Mouse (Mus musculus): ENCODE data around the gene Ctla4. TPM values are rescaled to one million over a fixed set of nuclear protein-coding genes. Genes with fewer than 3 reads are reported as not detected.

Gene Ctla4
- 0.17 TPM in 1 of 2 replicates, not detected in the other for polyA plus RNA-seq (2014; fragmentation: Nextera tagmentation; extraction: Ambion mirVana)

- Histone ChIP-seq H3K27ac (replicated peaks; ENCODE audit: low read depth, low read length) (no peak within 1 kb of the TSS), H3K4me3 (ENCODE audit: low read depth, low read length) (no peak within 1 kb of the TSS), H3K9me3 (ENCODE audit: control insufficient read depth, low read length) (no peaks in the 10 kb centered on the region), H3K27me3 (ENCODE audit: control insufficient read depth, insufficient read depth, low read length) (no peaks in the 10 kb centered on the region), H3K36me3 (ENCODE audit: control insufficient read depth, insufficient read depth, low read length) (no peaks in the 10 kb centered on the region), H3K9ac (ENCODE audit: low read length) (no peak within 1 kb of the TSS), H3K4me1 (ENCODE audit: control insufficient read depth, insufficient read depth, low read length) (no peaks in the 10 kb centered on the region), H3K4me2 (ENCODE audit: low read depth, severe bottlenecking) (no peak within 1 kb of the TSS)
- DNase-seq (ENCODE audit: low spot score) (no peak), ATAC-seq (ENCODE audit: insufficient number of reproducible peaks, low FRiP score, low TSS enrichment, low read depth) (no peak)
- 86% methylated on average over 7 of the region's 7 CpGs for WGBS
Observed at GRCm38 (mm10) chr1:60886981-60887380, at the start of gene Ctla4. Ctla4 (plus strand) TSS chr1:60887000.

DNA sequence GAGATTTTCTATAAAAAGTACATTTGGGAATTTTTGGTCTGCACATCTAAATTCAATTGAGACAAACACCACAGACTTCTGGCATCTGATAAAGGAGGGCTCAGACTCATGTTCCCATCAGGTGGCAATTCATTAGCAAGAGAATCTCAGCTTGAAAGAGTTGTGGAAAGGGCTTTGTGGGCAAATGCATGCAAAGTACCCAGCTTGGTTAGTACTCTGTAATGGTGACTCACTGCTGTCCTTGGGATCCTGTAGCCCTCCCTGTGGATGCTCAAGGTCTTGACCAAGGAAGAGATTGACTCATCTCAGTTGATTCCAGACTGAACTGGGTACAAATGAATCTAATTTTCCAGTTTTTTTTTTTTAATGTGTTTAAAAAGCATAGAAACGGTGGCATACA lies 47.6 kb upstream of the Ctla4 start:
- Histone ChIP-seq H3K36me3 (ENCODE audit: control insufficient read depth, insufficient read depth, low read length) (no peaks in the 10 kb centered on the region), H3K4me1 (ENCODE audit: control insufficient read depth, insufficient read depth, low read length) (no peaks in the 10 kb centered on the region), H3K27ac (replicated peaks; ENCODE audit: low read depth, low read length) (no peak overlapping the region), H3K9me3 (ENCODE audit: control insufficient read depth, low read length) (no peaks in the 10 kb centered on the region), H3K9ac (ENCODE audit: low read length) (no peak overlapping the region), H3K27me3 (ENCODE audit: control insufficient read depth, insufficient read depth, low read length) (no peaks in the 10 kb centered on the region), H3K4me2 (ENCODE audit: low read depth, severe bottlenecking) (no peak overlapping the region), H3K4me3 (ENCODE audit: low read depth, low read length) (no peak overlapping the region)
- ATAC-seq (ENCODE audit: insufficient number of reproducible peaks, low FRiP score, low TSS enrichment, low read depth) (no peak), DNase-seq (ENCODE audit: low spot score) (no peak)
- 97% methylated on average over 1 of the region's 1 CpGs for WGBS

- ATAC-seq (ENCODE audit: insufficient number of reproducible peaks, low FRiP score, low TSS enrichment, low read depth) (no peak), DNase-seq (ENCODE audit: low spot score) (no peak)
- Histone ChIP-seq H3K9ac (ENCODE audit: low read length) (no peak overlapping the region), H3K9me3 (ENCODE audit: control insufficient read depth, low read length) (no peaks in the 10 kb centered on the region), H3K27ac (replicated peaks; ENCODE audit: low read depth, low read length) (no peak overlapping the region), H3K4me1 (ENCODE audit: control insufficient read depth, insufficient read depth, low read length) (no peaks in the 10 kb centered on the region), H3K27me3 (ENCODE audit: control insufficient read depth, insufficient read depth, low read length) (no peaks in the 10 kb centered on the region), H3K4me2 (ENCODE audit: low read depth, severe bottlenecking) (no peak overlapping the region), H3K4me3 (ENCODE audit: low read depth, low read length) (no peak overlapping the region), H3K36me3 (ENCODE audit: control insufficient read depth, insufficient read depth, low read length) (no peaks in the 10 kb centered on the region)
- WGBS, result 79% methylated on average over 7 of the region's 7 CpGs
Observed at GRCm38 (mm10) chr1:60845318-60846060, 41.3 kb upstream of the Ctla4 start.

GRCm38 (mm10) chr1:60846616-60847275 lies 40.1 kb upstream of the Ctla4 start:
- no peaks in the 10 kb centered on the region for H3K27me3 ChIP-seq (ENCODE audit: control insufficient read depth, insufficient read depth, low read length)
- no peak for ATAC-seq (ENCODE audit: insufficient number of reproducible peaks, low FRiP score, low TSS enrichment, low read depth)
- no peaks in the 10 kb centered on the region for H3K36me3 ChIP-seq (ENCODE audit: control insufficient read depth, insufficient read depth, low read length)
- no peak overlapping the region for H3K27ac ChIP-seq (replicated peaks; ENCODE audit: low read depth, low read length)
- H3K9me3 ChIP-seq (ENCODE audit: control insufficient read depth, low read length), result no peaks in the 10 kb centered on the region
- 87% methylated on average over 4 of the region's 4 CpGs for WGBS
- H3K4me2 ChIP-seq (ENCODE audit: low read depth, severe bottlenecking), result no peak overlapping the region
- H3K4me3 ChIP-seq (ENCODE audit: low read depth, low read length), result no peak overlapping the region
- no peaks in the 10 kb centered on the region for H3K4me1 ChIP-seq (ENCODE audit: control insufficient read depth, insufficient read depth, low read length)
- no peak overlapping the region for H3K9ac ChIP-seq (ENCODE audit: low read length)
- DNase-seq (ENCODE audit: low spot score), result no peak

DNA sequence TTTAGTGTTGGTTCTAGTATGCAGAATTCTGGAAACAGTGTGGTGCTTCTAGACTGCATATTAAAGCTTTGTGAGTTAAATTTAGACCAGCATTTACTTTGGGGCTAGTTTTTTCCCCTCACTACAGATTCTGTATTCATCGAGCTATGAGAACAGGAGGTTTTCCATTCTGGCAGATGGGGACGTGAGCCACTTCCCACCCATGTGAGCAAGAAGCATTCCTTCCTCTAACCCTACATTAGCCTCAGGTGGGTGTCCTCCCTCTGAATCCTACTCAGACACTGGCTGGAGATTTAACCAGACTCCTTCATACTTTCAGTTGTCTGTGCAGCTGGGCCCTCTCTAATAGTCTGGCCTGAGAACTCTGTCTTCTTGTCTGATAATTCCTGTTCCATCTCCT lies 37.7 kb upstream of the Ctla4 start:
- 88% methylated on average over 2 of the region's 2 CpGs for whole genome bisulfite sequencing
- no peaks in the 10 kb centered on the region for H3K4me1 ChIP-seq (ENCODE audit: control insufficient read depth, insufficient read depth, low read length)

GRCm38 (mm10) chr1:60849816-60850215 lies 37.0 kb upstream of the Ctla4 start:
- 87% methylated on average over 4 of the region's 4 CpGs for WGBS
- Histone ChIP-seq H3K4me2 (ENCODE audit: low read depth, severe bottlenecking) (no peak overlapping the region), H3K27ac (replicated peaks; ENCODE audit: low read depth, low read length) (no peak overlapping the region), H3K9ac (ENCODE audit: low read length) (no peak overlapping the region), H3K36me3 (ENCODE audit: control insufficient read depth, insufficient read depth, low read length) (no peaks in the 10 kb centered on the region), H3K27me3 (ENCODE audit: control insufficient read depth, insufficient read depth, low read length) (no peaks in the 10 kb centered on the region), H3K4me3 (ENCODE audit: low read depth, low read length) (no peak overlapping the region), H3K9me3 (ENCODE audit: control insufficient read depth, low read length) (no peaks in the 10 kb centered on the region), H3K4me1 (ENCODE audit: control insufficient read depth, insufficient read depth, low read length) (no peaks in the 10 kb centered on the region)
- ATAC-seq (ENCODE audit: insufficient number of reproducible peaks, low FRiP score, low TSS enrichment, low read depth), result no peak
- no peak for DNase-seq (ENCODE audit: low spot score)

More for the DNA sequence above, 37.7 kb upstream of the Ctla4 start:
- no peak overlapping the region for H3K4me3 ChIP-seq (ENCODE audit: low read depth, low read length)
- no peaks in the 10 kb centered on the region for H3K36me3 ChIP-seq (ENCODE audit: control insufficient read depth, insufficient read depth, low read length)
- H3K4me2 ChIP-seq (ENCODE audit: low read depth, severe bottlenecking), result no peak overlapping the region
- H3K9me3 ChIP-seq (ENCODE audit: control insufficient read depth, low read length), result no peaks in the 10 kb centered on the region
- H3K27ac ChIP-seq (replicated peaks; ENCODE audit: low read depth, low read length), result no peak overlapping the region
- H3K27me3 ChIP-seq (ENCODE audit: control insufficient read depth, insufficient read depth, low read length), result no peaks in the 10 kb centered on the region
- no peak overlapping the region for H3K9ac ChIP-seq (ENCODE audit: low read length)
- no peak for ATAC-seq (ENCODE audit: insufficient number of reproducible peaks, low FRiP score, low TSS enrichment, low read depth)
- no peak for DNase-seq (ENCODE audit: low spot score)

DNA sequence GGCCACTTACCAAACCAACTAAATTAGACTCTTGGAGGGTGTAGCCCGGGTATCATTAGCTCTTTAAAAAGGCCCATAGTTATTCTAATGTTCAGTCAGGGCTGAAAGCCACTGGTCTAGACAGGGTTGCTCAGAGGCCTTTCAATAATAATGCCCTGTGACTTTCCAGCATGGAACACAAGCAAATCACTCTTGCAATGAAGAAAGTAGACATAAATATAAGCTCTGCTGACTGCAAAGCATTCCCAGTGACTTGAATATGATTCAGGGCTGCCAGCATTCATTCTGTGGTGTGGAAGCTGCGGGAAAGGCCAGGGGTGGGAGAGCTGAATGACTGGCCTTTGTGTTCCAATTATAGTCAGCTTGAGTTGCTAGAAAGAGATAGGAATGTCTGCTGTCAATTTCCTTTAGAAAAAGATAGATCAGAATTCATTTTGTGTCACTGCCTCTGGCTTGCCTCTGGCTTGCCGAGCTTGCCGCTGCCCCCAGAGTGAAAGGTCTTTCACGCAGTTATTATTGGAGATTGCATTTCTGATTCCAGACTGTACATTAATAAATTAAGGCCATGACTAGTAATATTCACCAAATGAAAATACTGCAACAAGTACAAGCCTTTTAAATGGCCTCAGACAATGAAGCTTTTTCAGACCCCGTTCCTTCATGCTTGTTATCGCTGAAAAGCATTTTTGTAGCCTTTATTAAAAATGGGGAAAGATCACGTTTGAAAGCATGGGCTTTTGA lies 35.6 kb upstream of the Ctla4 start:
- Histone ChIP-seq H3K4me3 (ENCODE audit: low read depth, low read length) (no peak overlapping the region), H3K9me3 (ENCODE audit: control insufficient read depth, low read length) (no peaks in the 10 kb centered on the region), H3K27me3 (ENCODE audit: control insufficient read depth, insufficient read depth, low read length) (no peaks in the 10 kb centered on the region), H3K4me2 (ENCODE audit: low read depth, severe bottlenecking) (no peak overlapping the region), H3K36me3 (ENCODE audit: control insufficient read depth, insufficient read depth, low read length) (no peaks in the 10 kb centered on the region), H3K4me1 (ENCODE audit: control insufficient read depth, insufficient read depth, low read length) (no peaks in the 10 kb centered on the region), H3K9ac (ENCODE audit: low read length) (no peak overlapping the region), H3K27ac (replicated peaks; ENCODE audit: low read depth, low read length) (no peak overlapping the region)
- WGBS, result 83% methylated on average over 8 of the region's 8 CpGs
- ATAC-seq (ENCODE audit: insufficient number of reproducible peaks, low FRiP score, low TSS enrichment, low read depth), result no peak
- DNase-seq (ENCODE audit: low spot score), result no peak

DNA sequence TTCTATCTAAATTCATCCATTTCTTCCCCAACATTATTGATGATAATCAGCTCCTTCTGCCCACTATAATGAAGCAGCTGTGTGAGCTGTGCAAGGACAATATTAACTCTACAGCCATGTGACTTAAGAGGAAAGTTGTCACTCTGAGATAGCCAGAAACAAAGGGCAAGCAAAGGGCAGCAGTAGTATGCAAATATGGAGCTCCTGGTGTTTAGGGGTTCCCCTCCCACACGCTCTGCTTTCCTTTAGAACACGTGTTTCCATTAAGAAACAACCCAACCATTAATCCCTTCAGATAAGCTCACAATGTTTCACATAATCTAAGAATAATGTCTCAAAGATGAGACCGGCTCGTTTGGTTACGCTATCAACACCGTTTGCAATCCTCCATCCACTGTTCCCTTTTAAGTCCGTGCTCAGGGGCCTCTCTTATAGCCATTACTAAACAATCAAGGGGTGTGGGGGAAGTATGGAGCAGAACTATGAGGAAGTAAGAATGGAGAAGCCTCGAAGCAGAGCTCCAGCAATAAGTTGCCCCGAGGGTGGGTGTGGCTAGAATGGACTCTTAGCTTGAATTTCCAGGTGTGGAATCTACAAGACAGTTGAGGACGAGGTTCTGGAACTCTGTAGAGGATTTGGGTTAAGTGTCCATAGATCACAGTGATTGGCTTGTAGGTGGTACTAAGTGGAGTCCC lies 34.6 kb upstream of the Ctla4 start:
- WGBS, result 68% methylated on average over 10 of the region's 10 CpGs
- Histone ChIP-seq H3K4me1 (ENCODE audit: control insufficient read depth, insufficient read depth, low read length) (no peaks in the 10 kb centered on the region), H3K4me3 (ENCODE audit: low read depth, low read length) (no peak overlapping the region), H3K4me2 (ENCODE audit: low read depth, severe bottlenecking) (no peak overlapping the region), H3K27me3 (ENCODE audit: control insufficient read depth, insufficient read depth, low read length) (no peaks in the 10 kb centered on the region), H3K36me3 (ENCODE audit: control insufficient read depth, insufficient read depth, low read length) (no peaks in the 10 kb centered on the region), H3K9ac (ENCODE audit: low read length) (no peak overlapping the region), H3K9me3 (ENCODE audit: control insufficient read depth, low read length) (no peaks in the 10 kb centered on the region), H3K27ac (replicated peaks; ENCODE audit: low read depth, low read length) (no peak overlapping the region)
- no peak for ATAC-seq (ENCODE audit: insufficient number of reproducible peaks, low FRiP score, low TSS enrichment, low read depth)
- DNase-seq (ENCODE audit: low spot score), result no peak
